Mouse (Mus musculus): ENCODE measurements at regions not wholly inside any gene's neighbourhood (a gene's known extent, or its start where the extent isn't known, plus 50 kb on each side); places are given as distances from the start of the nearest gene placed in this dataset.

GRCm38 (mm10) chr13:37537330-37537729 is 192.3 kb downstream of the Ly86 start:
- H3K4me2 ChIP-seq (replicated peaks) = no peak overlapping the region
- WGBS = 81% methylated on average over 6 of the region's 6 CpGs
- no peaks in the 10 kb centered on the region for H3K36me3 ChIP-seq (replicated peaks; ENCODE audit: control insufficient read depth, insufficient read depth)
- no peaks in the 10 kb centered on the region for H3K27me3 ChIP-seq (ENCODE audit: control insufficient read depth, insufficient read depth, low read length)
- no peaks in the 10 kb centered on the region for H3K4me1 ChIP-seq (replicated peaks; ENCODE audit: control insufficient read depth, insufficient read depth, low read length)
- ATAC-seq (ENCODE audit: low FRiP score) = no peak
- no peak overlapping the region for H3K27ac ChIP-seq
- no peak overlapping the region for H3K9ac ChIP-seq
- no peak overlapping the region for H3K4me3 ChIP-seq (replicated peaks; ENCODE audit: low read length)
- no peak for DNase-seq (ENCODE audit: low spot score)
- H3K9me3 ChIP-seq (ENCODE audit: control insufficient read depth, low read length) = no peaks in the 10 kb centered on the region

GRCm38 (mm10) chr13:37537793-37538192 is 192.8 kb downstream of the Ly86 start:
- ATAC-seq (ENCODE audit: low FRiP score) = no peak
- H3K36me3 ChIP-seq (replicated peaks; ENCODE audit: control insufficient read depth, insufficient read depth) = no peaks in the 10 kb centered on the region
- DNase-seq (ENCODE audit: low spot score) = no peak
- WGBS = 84% methylated on average over 6 of the region's 6 CpGs
- H3K4me2 ChIP-seq (replicated peaks) = no peak overlapping the region
- no peaks in the 10 kb centered on the region for H3K27me3 ChIP-seq (ENCODE audit: control insufficient read depth, insufficient read depth, low read length)
- H3K4me1 ChIP-seq (replicated peaks; ENCODE audit: control insufficient read depth, insufficient read depth, low read length) = no peaks in the 10 kb centered on the region
- H3K27ac ChIP-seq = no peak overlapping the region
- H3K9me3 ChIP-seq (ENCODE audit: control insufficient read depth, low read length) = no peaks in the 10 kb centered on the region
- no peak overlapping the region for H3K4me3 ChIP-seq (replicated peaks; ENCODE audit: low read length)
- no peak overlapping the region for H3K9ac ChIP-seq

GRCm38 (mm10) chr13:37540980-37541531 is 196.0 kb downstream of the Ly86 start:
- Histone ChIP-seq H3K9me3 (ENCODE audit: control insufficient read depth, low read length) (no peaks in the 10 kb centered on the region), H3K4me3 (replicated peaks; ENCODE audit: low read length) (no peak overlapping the region), H3K4me2 (replicated peaks) (no peak overlapping the region), H3K27ac (no peak overlapping the region), H3K9ac (no peak overlapping the region), H3K4me1 (replicated peaks; ENCODE audit: control insufficient read depth, insufficient read depth, low read length) (no peaks in the 10 kb centered on the region), H3K36me3 (replicated peaks; ENCODE audit: control insufficient read depth, insufficient read depth) (no peaks in the 10 kb centered on the region), H3K27me3 (ENCODE audit: control insufficient read depth, insufficient read depth, low read length) (no peaks in the 10 kb centered on the region)
- no peak for ATAC-seq (ENCODE audit: low FRiP score)
- DNase-seq (ENCODE audit: low spot score) = no peak
- WGBS = 10% methylated on average over 4 of the region's 5 CpGs

- H3K27me3 ChIP-seq (ENCODE audit: control insufficient read depth, insufficient read depth, low read length) = no peaks in the 10 kb centered on the region
- ATAC-seq (ENCODE audit: low FRiP score) (no peak), DNase-seq (ENCODE audit: low spot score) (peak; percentile 44)
- 9% methylated on average over 6 of the region's 6 CpGs for WGBS
- no peak overlapping the region for H3K9ac ChIP-seq
- no peaks in the 10 kb centered on the region for H3K9me3 ChIP-seq (ENCODE audit: control insufficient read depth, low read length)
- H3K4me3 ChIP-seq (replicated peaks; ENCODE audit: low read length) = no peak overlapping the region
- no peaks in the 10 kb centered on the region for H3K36me3 ChIP-seq (replicated peaks; ENCODE audit: control insufficient read depth, insufficient read depth)
- H3K4me1 ChIP-seq (replicated peaks; ENCODE audit: control insufficient read depth, insufficient read depth, low read length) = no peaks in the 10 kb centered on the region
- peak overlapping the region; percentile 28; the same call in 1 of the 2 replicates for H3K4me2 ChIP-seq (replicated peaks)
- H3K27ac ChIP-seq = no peak overlapping the region
Measured at GRCm38 (mm10) chr13:37541674-37542073, 196.7 kb downstream of the Ly86 start.

- Histone ChIP-seq H3K27ac (no peak overlapping the region), H3K27me3 (ENCODE audit: control insufficient read depth, insufficient read depth, low read length) (no peaks in the 10 kb centered on the region), H3K9ac (no peak overlapping the region), H3K36me3 (replicated peaks; ENCODE audit: control insufficient read depth, insufficient read depth) (no peaks in the 10 kb centered on the region), H3K4me2 (replicated peaks) (no peak overlapping the region), H3K4me1 (replicated peaks; ENCODE audit: control insufficient read depth, insufficient read depth, low read length) (no peaks in the 10 kb centered on the region), H3K4me3 (replicated peaks; ENCODE audit: low read length) (no peak overlapping the region), H3K9me3 (ENCODE audit: control insufficient read depth, low read length) (no peaks in the 10 kb centered on the region)
- WGBS = 88% methylated on average over 13 of the region's 13 CpGs
- ATAC-seq (ENCODE audit: low FRiP score) (no peak), DNase-seq (ENCODE audit: low spot score) (no peak)
Measured at GRCm38 (mm10) chr13:37542744-37543196, 197.8 kb downstream of the Ly86 start.

- no peaks in the 10 kb centered on the region for H3K4me1 ChIP-seq (replicated peaks; ENCODE audit: control insufficient read depth, insufficient read depth, low read length)
- no peak overlapping the region for H3K9ac ChIP-seq
- no peak overlapping the region for H3K4me2 ChIP-seq (replicated peaks)
- no peaks in the 10 kb centered on the region for H3K27me3 ChIP-seq (ENCODE audit: control insufficient read depth, insufficient read depth, low read length)
- no peak overlapping the region for H3K4me3 ChIP-seq (replicated peaks; ENCODE audit: low read length)
- DNase-seq (ENCODE audit: low spot score) = no peak
- H3K9me3 ChIP-seq (ENCODE audit: control insufficient read depth, low read length) = no peaks in the 10 kb centered on the region
- H3K36me3 ChIP-seq (replicated peaks; ENCODE audit: control insufficient read depth, insufficient read depth) = no peaks in the 10 kb centered on the region
- H3K27ac ChIP-seq = no peak overlapping the region
- 81% methylated on average over 3 of the region's 3 CpGs for WGBS
- ATAC-seq (ENCODE audit: low FRiP score) = no peak
Measured at GRCm38 (mm10) chr13:37543788-37544187, 198.8 kb downstream of the Ly86 start.

- Histone ChIP-seq H3K36me3 (replicated peaks; ENCODE audit: control insufficient read depth, insufficient read depth) (no peaks in the 10 kb centered on the region), H3K27ac (no peak overlapping the region), H3K4me3 (replicated peaks; ENCODE audit: low read length) (no peak overlapping the region), H3K27me3 (ENCODE audit: control insufficient read depth, insufficient read depth, low read length) (no peaks in the 10 kb centered on the region), H3K4me1 (replicated peaks; ENCODE audit: control insufficient read depth, insufficient read depth, low read length) (no peaks in the 10 kb centered on the region), H3K9me3 (ENCODE audit: control insufficient read depth, low read length) (no peaks in the 10 kb centered on the region), H3K4me2 (replicated peaks) (no peak overlapping the region), H3K9ac (no peak overlapping the region)
- ATAC-seq (ENCODE audit: low FRiP score) (no peak), DNase-seq (ENCODE audit: low spot score) (no peak)
- WGBS = 94% methylated on average over 2 of the region's 2 CpGs
Measured at GRCm38 (mm10) chr13:37544696-37545095, 199.7 kb downstream of the Ly86 start.

GRCm38 (mm10) chr13:37546556-37546955 is 201.5 kb downstream of the Ly86 start:
- no peak overlapping the region for H3K9ac ChIP-seq

GRCm38 (mm10) chr13:37550584-37550983 is 205.6 kb downstream of the Ly86 start:
- ATAC-seq (ENCODE audit: low FRiP score) (no peak), DNase-seq (ENCODE audit: low spot score) (no peak)
- 59% methylated on average over 4 of the region's 4 CpGs for WGBS
- H3K9ac ChIP-seq = no peak overlapping the region
- H3K9me3 ChIP-seq (ENCODE audit: control insufficient read depth, low read length) = no peaks in the 10 kb centered on the region
- no peaks in the 10 kb centered on the region for H3K4me1 ChIP-seq (replicated peaks; ENCODE audit: control insufficient read depth, insufficient read depth, low read length)
- H3K27ac ChIP-seq = no peak overlapping the region
- H3K36me3 ChIP-seq (replicated peaks; ENCODE audit: control insufficient read depth, insufficient read depth) = no peaks in the 10 kb centered on the region
- H3K27me3 ChIP-seq (ENCODE audit: control insufficient read depth, insufficient read depth, low read length) = no peaks in the 10 kb centered on the region
- no peak overlapping the region for H3K4me2 ChIP-seq (replicated peaks)
- H3K4me3 ChIP-seq (replicated peaks; ENCODE audit: low read length) = no peak overlapping the region

More at GRCm38 (mm10) chr13:37546556-37546955, 201.5 kb downstream of the Ly86 start:
- Histone ChIP-seq H3K27me3 (ENCODE audit: control insufficient read depth, insufficient read depth, low read length) (no peaks in the 10 kb centered on the region), H3K36me3 (replicated peaks; ENCODE audit: control insufficient read depth, insufficient read depth) (no peaks in the 10 kb centered on the region), H3K27ac (no peak overlapping the region), H3K4me3 (replicated peaks; ENCODE audit: low read length) (no peak overlapping the region), H3K4me1 (replicated peaks; ENCODE audit: control insufficient read depth, insufficient read depth, low read length) (no peaks in the 10 kb centered on the region), H3K4me2 (replicated peaks) (no peak overlapping the region), H3K9me3 (ENCODE audit: control insufficient read depth, low read length) (no peaks in the 10 kb centered on the region)
- ATAC-seq (ENCODE audit: low FRiP score) (no peak), DNase-seq (ENCODE audit: low spot score) (no peak)
- 82% methylated on average over 3 of the region's 3 CpGs for WGBS

- no peaks in the 10 kb centered on the region for H3K36me3 ChIP-seq (replicated peaks; ENCODE audit: control insufficient read depth, insufficient read depth)
- ATAC-seq (ENCODE audit: low FRiP score) (no peak), DNase-seq (ENCODE audit: low spot score) (no peak)
- H3K4me2 ChIP-seq (replicated peaks) = no peak overlapping the region
- WGBS = 65% methylated on average over 5 of the region's 5 CpGs
- no peak overlapping the region for H3K27ac ChIP-seq
- H3K9me3 ChIP-seq (ENCODE audit: control insufficient read depth, low read length) = no peaks in the 10 kb centered on the region
- H3K4me1 ChIP-seq (replicated peaks; ENCODE audit: control insufficient read depth, insufficient read depth, low read length) = no peaks in the 10 kb centered on the region
- H3K9ac ChIP-seq = no peak overlapping the region
- H3K4me3 ChIP-seq (replicated peaks; ENCODE audit: low read length) = no peak overlapping the region
- no peaks in the 10 kb centered on the region for H3K27me3 ChIP-seq (ENCODE audit: control insufficient read depth, insufficient read depth, low read length)
Measured at GRCm38 (mm10) chr13:37553392-37553791, 208.4 kb downstream of the Ly86 start.

Data from hindbrain, embryonic 14.5 days (tissue).